Mouse (Mus musculus) left cerebral cortex, postnatal 36 days (tissue): ENCODE results near the gene Nab2. TPM values are rescaled to one million over a fixed set of nuclear protein-coding genes. Genes with fewer than 3 reads are reported as not detected.
"Not testable (repeated sequence)": the region's sequence is repeated elsewhere in the genome, so short reads cannot be mapped to it uniquely, and the experiment has no call there.

Experiments
- DNase-seq, 2 experiments: peaks; one replicate each; pipeline ENCODE4 v3.0.0; 2021 to 2022; ENCODE audit warnings: low spot score in 2 of 2, mixed read lengths in 1 of 2
- intact Hi-C: fragments of 180-260 bp; cut with DNase I; formaldehyde crosslinking; loops from one replicate; pipeline ENCODE4 v1.15.1; 2025
- total RNA-seq, 2 experiments: library from RNA; stranded (reverse); gene quantifications; 2 replicates each; pipeline ENCODE4 v1.2.3; 2021

The Nab2 gene
- total RNA-seq, 2 experiments from 2014 or later: 39.7 to 40.5 TPM

DNA sequence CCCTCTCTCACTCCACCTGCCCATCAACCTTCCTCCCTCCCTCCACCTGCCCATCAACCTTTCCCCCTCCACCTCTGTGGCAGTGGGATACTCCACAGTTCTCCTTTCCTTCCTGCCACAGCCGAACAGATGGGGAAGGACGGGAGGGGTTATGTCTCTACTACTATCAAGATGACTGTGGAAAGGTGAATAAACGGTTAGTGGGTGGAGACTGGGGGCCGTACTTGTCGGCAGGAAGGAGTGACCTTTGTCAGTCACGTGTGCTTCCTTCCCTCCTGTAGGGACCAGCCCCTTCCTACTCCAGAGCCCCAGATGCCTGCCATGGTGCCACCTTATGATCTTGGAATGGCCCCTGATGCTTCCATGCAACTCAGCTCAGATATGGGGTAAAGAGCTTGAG, 10.3 kb downstream of the Nab2 start:
- intact Hi-C loops: no loop called here
- DNase-seq: no peak

DNA sequence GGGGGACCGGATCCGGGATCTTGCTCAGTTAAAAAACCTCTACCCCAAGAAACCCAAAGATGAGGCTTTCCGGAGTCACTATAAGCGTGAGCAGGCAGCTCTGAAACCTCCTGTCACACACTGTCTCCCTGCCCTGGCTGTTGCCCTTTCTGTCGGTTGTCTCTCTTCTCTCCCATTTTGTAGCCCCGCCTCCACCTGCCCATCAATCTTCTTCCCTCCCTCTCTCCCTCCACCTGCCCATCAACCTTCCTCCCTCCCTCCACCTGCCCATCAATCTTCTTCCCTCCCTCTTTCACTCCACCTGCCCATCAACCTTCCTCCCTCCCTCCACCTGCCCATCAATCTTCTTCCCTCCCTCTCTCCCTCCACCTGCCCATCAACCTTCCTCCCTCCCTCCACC, 10.8 kb downstream of the Nab2 start:
- DNase-seq, intact Hi-C loops: not testable (repeated sequence)

DNA sequence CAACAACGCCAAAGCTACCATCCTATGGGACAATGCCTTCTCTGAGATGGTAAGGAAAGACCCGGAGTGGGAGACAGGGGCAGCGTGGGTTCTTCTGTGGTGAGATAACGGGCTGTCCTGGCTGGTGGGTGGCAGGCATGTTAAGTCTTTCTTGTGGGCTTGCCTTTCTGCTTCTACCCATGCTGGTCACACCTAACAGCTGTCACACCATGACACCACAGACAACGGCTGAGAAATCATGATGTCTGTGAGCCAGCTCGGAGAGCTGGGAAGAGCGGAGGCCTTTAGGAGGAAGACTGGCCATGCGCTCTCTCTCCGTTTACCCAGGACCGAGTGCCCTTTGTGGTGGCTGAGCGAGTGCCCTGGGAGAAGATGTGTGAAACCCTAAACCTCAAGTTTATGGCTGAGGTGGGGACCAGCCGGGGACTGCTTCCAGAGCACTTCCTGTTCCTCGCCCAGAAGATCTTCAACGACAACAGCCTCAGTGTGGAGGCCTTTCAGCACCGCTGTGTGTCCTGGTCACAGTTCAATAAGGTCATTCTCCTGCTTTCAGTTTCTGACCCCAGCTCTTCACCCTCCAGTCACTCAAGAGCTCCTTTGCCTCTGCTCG, 13.3 kb downstream of the Nab2 start:
- intact Hi-C loops: no loop called here
- no peak for DNase-seq

DNA sequence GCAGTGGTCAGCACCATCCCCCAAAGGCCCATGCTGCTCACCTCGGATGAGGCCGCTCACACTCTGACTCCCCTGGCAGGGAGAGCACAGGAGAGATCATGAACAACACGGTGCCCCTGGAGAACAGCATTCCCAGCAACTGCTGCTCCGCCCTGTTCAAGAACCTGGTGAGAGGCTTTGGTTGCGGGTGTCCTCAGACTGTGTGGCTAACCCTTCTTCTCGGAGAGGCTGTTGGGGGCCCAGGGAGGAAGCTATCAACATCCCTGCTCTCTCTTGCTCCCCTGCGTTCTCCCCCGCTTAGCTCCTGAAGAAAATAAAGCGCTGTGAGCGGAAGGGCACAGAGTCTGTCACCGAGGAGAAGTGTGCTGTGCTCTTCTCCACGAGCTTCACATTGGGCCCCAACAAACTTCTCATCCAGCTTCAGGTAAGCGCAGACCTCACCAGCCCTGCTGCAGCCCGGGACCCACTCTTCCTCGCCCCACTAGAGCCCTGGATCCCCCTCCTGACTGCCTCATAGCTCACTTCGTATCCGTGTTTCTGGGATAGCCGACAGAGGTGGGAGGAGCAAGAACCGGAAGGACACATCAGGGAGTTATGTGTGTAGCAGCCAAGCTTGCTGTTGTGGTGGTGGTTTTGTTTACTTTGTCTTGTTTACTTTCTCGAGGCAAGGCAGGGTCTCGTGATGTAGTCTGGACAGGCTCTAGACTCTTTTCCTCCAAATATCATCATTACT, 15.3 kb downstream of the Nab2 start:
- intact Hi-C loops: no loop called here
- DNase-seq: no peak

GRCm38 (mm10) chr10:127645791-127646190, 22.6 kb downstream of the Nab2 start:
- intact Hi-C loops: no loop called here
- DNase-seq: no peak

DNA sequence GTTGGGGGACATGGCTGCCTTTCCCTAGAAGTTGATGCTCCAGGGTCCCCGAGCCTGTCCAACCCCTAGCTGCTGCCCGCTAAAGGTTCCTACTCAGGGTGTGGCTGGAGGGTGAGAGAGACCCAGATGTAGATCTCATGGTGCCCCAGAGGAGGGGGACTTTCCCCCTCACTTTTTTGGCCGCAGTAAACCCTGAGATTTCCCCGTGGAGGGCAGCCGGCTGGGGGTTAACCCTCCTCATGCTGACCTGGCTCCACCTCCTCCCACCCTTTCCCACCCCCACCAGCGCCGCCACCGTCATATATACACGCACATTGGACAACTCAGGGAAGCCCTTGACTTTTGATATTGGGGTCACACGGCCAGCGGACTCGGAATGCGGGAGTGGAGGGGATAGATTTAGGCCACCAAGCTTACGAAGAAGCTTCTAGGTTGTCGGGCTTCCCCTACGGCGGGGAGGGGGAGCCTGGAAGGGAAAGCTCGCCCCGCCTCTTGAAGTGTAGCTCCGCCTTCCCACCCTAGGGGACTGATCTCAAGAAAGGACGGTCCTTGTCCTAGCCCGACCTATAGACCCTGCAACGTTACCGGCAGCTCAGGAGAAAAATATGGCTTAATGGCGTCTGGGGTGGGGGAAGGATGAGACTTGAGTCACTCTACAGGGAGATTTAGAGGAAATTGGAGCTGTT, 24.7 kb downstream of the Nab2 start:
- DNase-seq: peak; percentile 11 to 22
- intact Hi-C loops: loop anchor here (2.0 to 5.0 kb wide), 3 partner anchors 31 to 364 kb away; partner anchors contain the start of gene Hsd17b6

GRCm38 (mm10) chr10:127642772-127643552, 25.4 kb downstream of the Nab2 start, which contains the start of gene Stat6:
Gene Stat6, plus strand, starts transcription at chr10:127642986.
- intact Hi-C loops: loop anchor here (2.0 to 5.0 kb wide), 3 partner anchors 32 to 364 kb away; partner anchors contain the start of gene Hsd17b6
- DNase-seq: peak; percentile 18 to 46

DNA sequence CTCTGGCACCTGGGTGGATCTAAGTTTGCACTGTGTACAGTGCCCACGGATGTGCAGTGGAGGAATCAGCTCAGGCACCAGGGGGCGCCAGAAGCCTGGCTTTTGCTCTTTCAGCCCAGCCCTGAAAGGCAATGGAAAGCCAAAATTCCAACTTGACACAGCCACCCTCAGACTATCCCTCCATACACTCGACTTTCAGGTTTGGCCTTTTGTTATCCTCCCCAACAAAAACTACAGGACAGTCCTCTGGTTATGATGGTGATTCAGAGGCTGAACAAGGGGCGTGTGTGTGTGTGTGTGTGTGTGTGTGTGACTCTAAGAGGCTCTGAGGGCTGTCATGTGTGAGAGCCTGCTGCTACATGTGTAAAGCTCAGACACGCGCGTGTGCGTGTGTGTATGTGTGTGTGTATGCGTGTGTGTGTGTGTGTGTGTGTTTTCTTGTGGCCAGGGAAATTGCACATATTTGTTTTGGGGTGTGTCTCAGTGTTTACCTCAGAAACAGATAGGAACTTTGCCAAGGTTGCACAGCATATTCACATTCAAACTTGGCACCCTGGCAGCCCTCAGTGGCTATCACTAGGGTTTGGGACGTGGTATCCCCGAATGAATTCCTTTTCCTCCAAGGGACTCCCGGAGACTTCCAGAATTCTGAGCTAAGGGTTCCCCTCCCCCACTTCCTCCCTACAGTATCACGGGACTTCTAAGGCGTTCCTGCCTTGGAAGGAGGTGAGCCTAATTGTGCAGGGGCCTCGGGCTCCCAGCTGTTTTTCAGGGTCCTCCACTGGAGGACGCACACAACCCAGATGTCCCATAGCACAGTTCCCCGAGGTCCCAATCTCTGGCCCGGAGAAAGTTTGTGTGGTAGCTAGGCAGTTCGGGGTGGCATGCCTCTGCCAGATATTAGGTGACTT, 26.3 kb downstream of the Nab2 start:
- peak; percentile 78 to 81 for DNase-seq
- intact Hi-C loops: loop anchor here (2.0 to 5.0 kb wide), 3 partner anchors 33 to 365 kb away; partner anchors contain the start of gene Hsd17b6

GRCm38 (mm10) chr10:127640421-127640820, 27.9 kb downstream of the Nab2 start:
- DNase-seq: no peak
- intact Hi-C loops: loop anchor here (5.0 kb wide), 2 partner anchors 92 to 367 kb away; partner anchors contain the start of gene Hsd17b6

DNA sequence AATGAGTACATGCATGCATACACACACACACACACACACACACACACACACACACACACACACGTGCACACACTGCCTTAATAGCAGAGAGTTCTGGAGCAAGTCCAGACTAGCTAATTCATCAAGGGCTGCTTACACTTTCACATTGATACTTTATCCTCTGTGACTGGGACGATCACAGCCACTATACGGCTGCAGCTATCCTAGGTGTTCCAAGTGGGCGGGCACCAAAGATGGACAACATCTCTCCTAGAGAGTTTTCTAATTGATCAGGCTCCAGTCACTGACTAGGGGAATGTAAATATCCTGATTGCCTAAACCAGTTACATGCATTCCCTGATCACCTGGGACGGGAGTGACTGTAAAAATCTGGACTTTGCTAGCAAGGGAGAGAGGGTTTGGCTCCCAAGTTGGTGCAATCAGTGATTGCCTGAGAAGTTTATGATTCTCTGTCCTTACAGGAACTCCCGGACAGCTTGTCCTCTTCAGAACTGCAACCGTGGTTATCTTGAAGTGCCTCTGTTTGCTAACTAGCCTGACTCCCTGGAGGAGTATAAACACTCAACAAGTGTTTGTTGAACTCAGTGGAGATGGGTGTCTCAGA, 35.6 kb downstream of the Nab2 start:
- intact Hi-C loops: no loop called here
- no peak for DNase-seq

DNA sequence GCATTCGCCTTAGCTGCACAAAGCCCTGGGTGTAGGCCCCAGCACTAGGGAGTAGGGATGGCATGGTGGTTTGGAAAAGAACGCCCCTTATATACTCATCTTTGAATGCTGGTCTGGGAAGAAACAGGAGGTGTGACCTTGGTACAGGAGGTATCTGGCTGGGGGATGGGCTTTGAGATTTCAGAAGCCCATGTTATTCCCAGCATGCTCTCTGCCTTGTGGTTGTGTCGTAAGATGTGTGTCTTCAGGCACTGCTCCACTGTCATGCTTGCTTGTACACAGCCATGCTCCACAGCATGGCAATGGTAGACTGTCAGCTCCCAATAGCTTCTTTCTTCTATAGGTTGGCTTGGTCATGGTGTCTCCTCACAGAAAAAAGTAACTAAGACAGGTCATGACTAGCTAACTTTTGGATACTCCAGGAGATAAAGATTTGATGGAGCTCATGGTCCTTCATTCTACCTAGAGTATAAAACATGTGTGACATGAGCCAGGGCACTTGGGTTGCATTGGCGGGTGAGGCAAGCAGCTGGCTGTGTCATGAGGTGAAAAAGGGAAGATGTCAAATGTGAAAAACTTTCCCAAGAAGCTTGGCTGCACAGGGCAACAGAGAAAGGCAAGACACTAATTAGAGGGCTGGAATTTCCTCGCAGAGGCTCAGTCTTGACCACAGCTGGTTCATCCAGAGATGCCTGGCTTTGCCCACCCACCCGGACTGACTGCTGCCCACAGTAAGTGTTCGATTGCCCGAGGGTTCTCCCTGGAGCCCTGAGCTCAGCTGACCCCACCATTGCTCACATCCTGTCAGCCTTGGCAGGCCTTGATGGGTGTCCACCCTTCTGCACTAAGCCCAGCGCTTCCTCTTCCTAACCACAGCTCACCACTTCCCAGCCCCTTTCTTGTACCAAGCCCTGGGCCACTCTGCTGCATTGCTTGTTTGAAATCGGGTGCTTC, 36.8 kb downstream of the Nab2 start:
- intact Hi-C loops: no loop called here
- DNase-seq: no peak

- intact Hi-C loops: loop anchor here (2.0 kb wide), 1 partner anchor 58 kb away; no protein-coding TSS in a partner anchor
- peak in 1 of 2 experiments; percentile 13 for DNase-seq
Measured at GRCm38 (mm10) chr10:127626433-127626832, 41.9 kb downstream of the Nab2 start.

DNA sequence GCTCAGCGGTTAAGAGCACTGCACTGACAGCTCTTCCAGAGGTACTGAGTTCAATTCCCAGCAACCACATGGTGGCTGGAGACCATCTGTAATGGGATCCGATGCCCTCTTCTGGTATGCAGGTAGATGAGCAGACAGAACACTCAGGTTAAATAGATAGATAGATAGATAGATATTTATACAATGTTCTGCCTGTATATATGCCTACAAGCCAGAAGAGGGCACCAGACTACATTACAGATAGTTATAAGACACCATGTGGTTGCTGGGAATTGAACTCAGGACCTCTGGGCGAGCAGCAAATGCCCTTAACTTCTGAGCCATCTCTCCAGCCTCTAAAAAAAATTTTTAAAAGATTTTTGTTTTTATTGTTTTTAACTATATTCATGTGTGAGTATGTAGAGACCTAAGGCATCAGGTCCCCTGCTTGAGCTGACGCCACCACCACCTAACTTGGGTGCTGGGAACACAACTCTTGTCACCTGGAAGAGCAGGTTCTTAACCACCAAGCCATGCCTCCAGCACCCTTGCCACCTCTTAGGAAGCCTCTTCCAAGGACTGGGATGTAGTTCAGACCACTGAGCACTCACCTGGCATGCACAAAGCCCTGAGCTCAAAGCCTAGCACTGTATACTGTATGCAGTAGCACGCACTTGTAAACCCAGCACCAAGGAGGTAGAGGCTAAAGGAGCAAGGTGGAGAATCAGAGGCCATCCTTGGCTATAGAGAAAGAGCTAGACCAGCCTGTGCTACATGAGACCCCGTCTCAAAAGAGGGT, 44.7 kb downstream of the Nab2 start:
- intact Hi-C loops: loop anchor here (5.0 kb wide), 1 partner anchor 44 kb away; the partner anchor contains the start of genes Nab2 and Nemp1
- DNase-seq: no peak

- DNase-seq: no peak
- intact Hi-C loops: loop anchor here (5.0 kb wide), 1 partner anchor 45 kb away; the partner anchor contains the start of genes Nab2 and Nemp1
Measured at GRCm38 (mm10) chr10:127622661-127623060, 45.7 kb downstream of the Nab2 start.

DNA sequence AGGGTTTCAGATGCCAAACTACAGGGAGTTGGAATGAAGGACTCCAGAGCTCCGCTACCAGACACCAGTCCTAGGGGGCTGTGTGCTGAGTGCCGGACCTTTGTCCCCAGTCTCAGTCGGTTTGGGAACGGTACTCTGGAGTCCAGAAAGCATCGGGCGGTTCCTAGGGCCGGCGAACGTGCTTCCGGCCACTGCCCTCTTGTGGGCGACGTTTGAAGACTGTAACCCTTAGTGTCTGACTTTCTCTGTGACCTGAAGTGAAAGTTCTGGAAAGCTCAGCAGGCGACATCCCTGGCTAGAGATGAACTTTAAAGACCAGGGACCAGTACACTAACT, 46.3 kb downstream of the Nab2 start:
- peak in 1 of 2 experiments; percentile 45 for DNase-seq

More for the DNA sequence above, 46.3 kb downstream of the Nab2 start:
- intact Hi-C loops: loop anchor here (5.0 kb wide), 1 partner anchor 45 kb away; the partner anchor contains the start of genes Nab2 and Nemp1
